Mouse (Mus musculus) ES-CJ7 (cell line): Measurements from ENCODE around the gene Ccl5.
A peak's percentile ranks its signal among the peaks of the same experiment; 100 is the strongest.
"Not testable (repeated sequence)": the region's sequence is repeated elsewhere in the genome, so short reads cannot be mapped to it uniquely, and the experiment has no call there.

Experiments
- DNase-seq: peaks from one replicate; pipeline ENCODE4 v3.0.0; 2011; ENCODE audit warnings: low read depth, low spot score

Gene Ccl5

DNA sequence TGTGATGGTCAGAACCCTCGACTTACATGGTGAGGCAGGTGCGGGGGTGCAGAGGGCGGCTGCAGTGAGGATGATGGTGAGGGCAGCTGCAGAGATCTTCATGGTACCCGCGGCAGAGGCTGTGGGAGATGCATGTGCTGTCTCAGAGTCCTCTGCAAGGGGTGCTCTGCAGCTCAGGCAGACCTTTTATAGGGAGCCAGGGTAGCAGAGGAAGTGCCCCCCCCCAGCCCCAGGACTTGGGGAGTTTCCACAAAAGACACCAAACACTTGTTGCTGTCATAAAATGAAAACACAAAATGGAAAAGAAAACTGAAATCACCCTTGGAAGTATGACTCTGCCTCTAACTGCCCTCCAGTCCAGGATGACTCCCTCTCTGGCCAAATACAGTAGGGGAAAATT, at the start of gene Ccl5:
TSS of gene Ccl5 (minus strand) at position 159 of the 400 bp plus-strand sequence.
- no peak for DNase-seq

GRCm38 (mm10) chr11:83578999-83579398, 48.7 kb upstream of the Ccl5 start:
- no peak for DNase-seq

DNA sequence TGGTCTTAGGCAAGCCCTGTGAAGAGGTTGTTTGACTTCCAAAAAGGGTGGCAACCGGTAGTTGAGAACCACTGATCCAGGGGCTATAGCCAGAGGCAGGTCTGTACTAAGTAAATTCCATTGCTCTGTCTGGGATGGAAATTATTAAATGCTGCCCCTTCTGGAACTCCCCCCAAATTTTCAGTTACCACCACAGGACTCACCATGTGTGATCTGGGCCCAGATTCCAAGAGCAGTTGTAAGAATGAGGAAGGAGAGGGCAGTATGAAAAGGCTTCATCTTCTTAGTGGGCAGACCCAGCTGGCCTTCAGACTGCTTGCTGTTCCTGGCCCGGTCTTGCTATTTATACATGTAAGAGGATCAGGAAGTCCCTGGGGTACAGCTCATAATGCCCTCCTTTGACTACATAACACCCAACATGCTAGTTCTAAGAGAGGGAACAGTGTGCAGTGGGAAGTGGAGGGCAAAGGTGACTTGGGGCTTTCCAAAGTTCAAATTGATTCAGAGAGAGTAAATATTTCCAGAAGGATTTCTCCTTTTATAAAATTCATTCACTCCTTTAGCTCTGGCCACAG, 48.0 kb upstream of the Ccl5 start, which contains the start of gene Ccl9:
TSS of gene Ccl9 (minus strand) at position 451 of the 575 bp plus-strand sequence.
- DNase-seq = no peak

- no peak for DNase-seq
Measured at GRCm38 (mm10) chr11:83576927-83577555, 46.7 kb upstream of the Ccl5 start.

DNA sequence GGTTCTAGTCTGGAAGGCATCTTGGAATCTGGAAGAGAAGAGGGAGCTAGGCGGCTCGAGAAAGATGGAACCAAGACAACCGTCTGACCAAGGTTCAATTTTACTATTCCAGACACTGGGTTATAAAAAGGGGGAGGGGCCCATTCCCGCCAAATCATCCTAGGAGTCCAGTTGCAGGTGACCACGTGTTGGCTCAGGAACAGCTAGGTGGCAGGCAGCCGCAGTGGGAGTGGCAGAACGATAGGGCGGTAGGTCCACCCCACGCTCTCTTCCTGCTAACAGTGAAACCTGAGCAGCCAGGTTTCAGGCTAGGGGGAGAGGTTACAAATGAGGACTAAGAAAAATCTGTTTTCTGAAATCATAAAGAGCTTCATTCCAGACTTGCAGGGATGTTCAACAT, 42.5 kb upstream of the Ccl5 start:
- DNase-seq = no peak

- no peak for DNase-seq
Measured at GRCm38 (mm10) chr11:83572223-83572622, 41.9 kb upstream of the Ccl5 start.

- DNase-seq = no peak
Measured at GRCm38 (mm10) chr11:83570189-83570588, 39.9 kb upstream of the Ccl5 start.

GRCm38 (mm10) chr11:83569249-83569648, 38.9 kb upstream of the Ccl5 start:
- DNase-seq = no peak

- no peak for DNase-seq
Measured at GRCm38 (mm10) chr11:83568786-83569185, 38.5 kb upstream of the Ccl5 start.

GRCm38 (mm10) chr11:83568061-83568460, 37.7 kb upstream of the Ccl5 start:
- no peak for DNase-seq

- DNase-seq = peak; percentile 19
Measured at GRCm38 (mm10) chr11:83567311-83567710, 37.0 kb upstream of the Ccl5 start.

DNA sequence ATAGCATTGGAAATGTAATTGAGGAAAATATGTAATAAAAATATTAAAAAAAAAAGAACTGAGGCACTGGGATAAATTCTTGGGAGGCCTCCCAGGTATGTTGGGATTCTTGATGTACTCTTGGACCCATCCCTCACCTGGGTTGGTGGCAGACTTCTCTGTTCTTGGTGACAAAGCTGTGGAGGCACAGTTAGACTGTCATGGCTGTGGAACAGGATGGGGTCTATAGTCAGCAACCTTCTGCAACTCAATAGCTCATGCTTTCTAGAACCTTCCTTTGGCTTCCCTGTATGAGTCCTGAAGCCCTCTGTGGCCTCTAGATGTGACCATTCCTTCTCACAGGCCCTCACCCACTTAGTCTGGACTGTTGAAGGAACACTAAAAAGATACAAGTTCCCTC, 36.3 kb upstream of the Ccl5 start:
- no peak for DNase-seq

GRCm38 (mm10) chr11:83563754-83564153, 33.4 kb upstream of the Ccl5 start:
- no peak for DNase-seq

DNA sequence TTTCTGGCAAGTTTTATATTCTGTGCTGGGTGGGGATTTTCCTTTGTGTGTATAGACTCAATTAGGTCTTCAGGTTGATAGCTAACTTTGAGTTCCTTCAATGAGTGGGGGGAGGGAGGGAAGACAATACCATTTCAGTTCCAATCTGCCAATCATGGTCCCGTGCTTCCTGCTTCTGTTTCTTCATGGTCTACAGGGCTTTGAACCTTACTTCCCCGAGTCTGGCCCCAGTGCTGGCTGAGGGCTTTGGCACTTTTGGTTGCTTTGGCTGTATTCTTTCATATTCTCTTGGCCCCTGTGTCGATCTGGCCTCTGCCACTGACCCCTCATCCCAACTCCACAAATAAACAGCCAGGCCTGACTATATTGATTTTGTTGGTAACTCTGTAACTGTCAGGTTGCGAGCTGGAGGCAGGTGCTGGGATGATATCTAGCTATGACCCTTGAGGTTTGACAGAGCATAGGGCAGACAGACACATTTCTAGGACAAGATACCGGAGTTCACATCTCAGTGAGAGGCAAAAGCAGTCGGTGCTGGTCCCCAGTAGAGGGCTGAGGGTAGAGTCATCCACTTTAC, 32.1 kb upstream of the Ccl5 start:
- no peak for DNase-seq

- no peak for DNase-seq
Measured at GRCm38 (mm10) chr11:83560405-83560804, 30.1 kb upstream of the Ccl5 start.

DNA sequence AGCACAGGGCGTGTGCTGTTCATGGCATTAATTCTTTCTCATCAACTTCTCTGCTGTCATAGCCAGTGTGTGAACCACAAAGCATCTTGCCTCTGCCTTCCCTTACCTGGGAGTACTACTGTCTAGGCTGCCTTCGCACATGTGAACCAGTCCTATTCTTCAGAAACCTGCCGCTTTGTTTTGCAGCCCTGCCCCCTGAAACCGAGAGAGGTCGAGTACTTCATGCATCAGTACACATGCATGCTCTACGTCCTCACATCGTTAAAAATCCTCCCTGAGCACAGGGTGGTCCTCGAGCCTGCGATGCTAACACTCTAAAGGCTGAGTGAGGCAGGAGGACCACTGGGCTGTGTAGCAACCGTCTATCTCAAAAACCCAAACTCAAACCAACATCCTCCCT, 26.8 kb upstream of the Ccl5 start:
- DNase-seq = no peak

DNA sequence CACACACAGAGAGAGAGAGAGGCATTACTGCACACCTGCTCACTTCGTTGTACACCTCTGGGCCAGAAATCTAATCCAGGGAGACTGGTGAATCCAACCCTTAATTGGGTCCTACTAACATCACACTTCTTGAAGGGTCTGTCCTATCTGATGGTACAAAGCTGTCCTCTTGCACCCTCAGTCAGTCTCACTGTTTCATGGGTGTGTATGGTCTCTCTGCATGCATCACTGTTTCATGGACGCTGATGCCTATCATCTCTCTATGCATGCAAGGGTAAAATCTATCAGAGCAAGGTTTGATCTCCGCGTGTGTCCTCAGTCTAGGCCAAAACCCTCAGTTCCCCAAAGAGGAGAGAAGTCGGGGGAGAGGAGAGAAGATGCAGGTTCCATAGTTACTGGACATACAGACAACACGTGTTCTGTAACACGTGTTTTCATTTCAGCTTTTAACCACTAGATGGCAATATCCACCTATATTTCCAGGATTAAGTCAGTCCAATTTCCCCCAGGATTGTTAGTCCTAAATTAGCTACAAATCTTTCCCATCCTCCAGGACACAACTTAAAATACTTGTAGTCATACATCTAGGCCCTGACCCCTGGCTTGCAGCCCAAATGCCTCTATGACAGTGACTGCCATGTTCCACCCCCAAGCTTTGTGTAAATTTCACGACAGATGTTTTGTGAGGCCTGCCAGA, 25.9 kb upstream of the Ccl5 start:
- peak; percentile 75 for DNase-seq

DNA sequence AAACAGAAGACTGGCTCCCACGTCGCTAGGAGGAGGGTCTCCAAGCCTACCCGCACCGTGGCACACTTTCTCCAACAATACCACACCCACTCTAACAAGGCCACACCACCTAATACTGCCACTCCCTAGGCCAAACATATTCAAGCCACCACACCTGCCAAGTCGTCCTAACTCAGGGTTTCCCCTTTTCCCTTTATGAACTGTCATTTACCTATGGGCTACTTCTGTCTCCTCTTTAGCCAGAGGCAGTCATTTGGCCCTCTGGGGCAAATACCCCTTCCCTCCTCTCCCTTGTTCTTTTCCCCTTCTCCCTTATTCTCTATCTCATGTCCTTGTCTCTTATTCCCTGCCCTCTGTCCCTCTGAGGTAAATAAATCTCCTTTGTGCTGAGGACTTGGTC, 21.4 kb upstream of the Ccl5 start:
- no peak for DNase-seq

DNA sequence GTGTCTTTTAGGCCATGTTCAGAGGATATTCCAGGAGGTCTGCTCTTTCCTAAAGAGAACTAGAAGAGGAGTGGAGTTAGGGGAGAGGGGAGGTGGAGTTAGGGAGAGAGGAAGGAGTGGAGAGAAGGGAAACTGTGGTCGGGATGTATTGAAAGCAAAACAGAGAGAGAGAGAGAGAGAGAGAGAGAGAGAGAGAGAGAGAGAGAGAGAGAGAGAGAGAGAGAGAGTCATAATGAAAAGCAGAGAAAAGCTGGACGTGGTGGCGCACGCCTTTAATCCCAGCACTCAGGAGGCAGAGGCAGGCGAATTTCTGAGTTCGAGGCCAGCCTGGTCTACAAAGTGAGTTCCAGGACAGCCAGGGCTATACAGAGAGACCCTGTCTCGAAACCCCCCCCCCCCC, 20.7 kb upstream of the Ccl5 start:
- not testable (repeated sequence) for DNase-seq

GRCm38 (mm10) chr11:83550186-83550632, 19.9 kb upstream of the Ccl5 start:
- DNase-seq = no peak

DNA sequence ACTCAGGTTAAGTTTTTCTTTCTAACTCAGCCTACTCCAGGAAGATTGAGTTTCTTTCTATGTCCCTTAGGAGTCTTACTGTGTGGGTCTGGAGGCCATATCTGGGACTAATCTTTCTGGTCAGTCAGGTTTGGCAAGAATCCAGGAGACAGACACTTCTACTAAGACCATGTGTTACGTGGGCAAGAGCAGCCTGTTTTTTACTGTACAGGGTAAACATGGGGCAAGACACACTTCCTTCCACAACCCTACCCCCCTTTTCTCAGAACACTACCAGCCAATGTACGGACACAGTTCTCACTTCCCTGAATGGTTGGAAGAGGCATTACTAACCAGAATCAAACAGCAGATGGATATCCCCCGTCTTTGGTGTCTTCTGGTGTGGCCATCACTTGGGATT, 13.9 kb upstream of the Ccl5 start:
- no peak for DNase-seq

- DNase-seq = no peak
Measured at GRCm38 (mm10) chr11:83541415-83541814, 11.1 kb upstream of the Ccl5 start.

DNA sequence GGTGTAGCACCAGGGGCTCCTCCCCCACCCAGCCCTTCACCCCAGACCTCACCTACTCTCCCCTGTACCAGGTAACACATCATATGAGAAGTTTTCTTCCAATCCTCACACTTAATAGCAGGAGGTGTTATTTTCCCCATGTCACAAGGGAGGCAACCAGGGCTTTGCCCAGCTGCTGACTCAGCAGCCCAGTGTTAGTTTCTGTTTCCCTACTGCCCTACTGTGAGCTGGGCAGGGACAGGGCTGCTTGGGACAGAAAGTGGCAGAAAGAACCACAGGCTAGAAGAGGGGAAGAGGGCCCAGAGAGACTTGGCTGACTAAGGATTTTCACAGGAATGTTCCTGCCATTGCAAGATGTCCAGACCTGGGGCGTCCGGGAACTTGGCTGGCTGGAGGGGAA, 10.6 kb upstream of the Ccl5 start:
- DNase-seq = no peak
